In the genomic region with DNA sequence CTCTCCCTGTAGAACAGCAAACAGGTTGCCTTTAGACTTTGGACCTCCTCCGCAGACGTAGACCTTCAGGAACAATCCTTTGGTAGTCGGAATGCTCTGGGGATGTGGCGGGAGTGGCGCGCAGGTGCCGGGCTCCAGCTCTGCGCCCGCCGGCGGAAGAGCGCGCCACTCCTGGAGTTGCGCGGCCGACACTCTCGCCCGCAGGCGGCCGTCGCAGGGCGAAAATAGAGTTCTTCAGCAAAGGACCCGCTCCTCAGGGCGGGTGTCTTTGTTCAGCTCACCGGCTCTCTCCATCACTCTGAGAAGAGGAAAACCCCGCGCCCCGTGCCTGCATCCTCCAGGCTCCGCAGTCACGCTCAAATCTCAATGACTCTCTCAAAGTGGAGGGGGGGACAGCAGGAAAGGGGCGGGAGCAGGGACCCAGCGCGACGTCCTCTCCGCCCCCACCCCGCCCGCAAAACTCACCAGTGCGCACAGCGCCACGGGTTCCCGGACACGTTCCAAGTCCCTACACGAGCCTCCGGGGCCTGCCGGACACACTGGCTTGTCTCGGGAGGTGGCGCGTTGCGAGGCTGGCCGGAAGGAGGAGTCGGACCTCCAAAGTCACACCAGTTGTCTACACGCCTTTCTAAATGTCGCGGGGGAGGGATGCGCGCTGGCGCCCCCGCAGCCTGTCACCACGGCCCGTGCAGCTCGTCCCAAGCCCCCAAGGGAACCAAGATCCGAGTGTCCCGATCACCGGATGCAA, we compare ENCODE assay signal across 8 mouse cellular contexts. TPM values are rescaled to one million over a fixed set of nuclear protein-coding genes. Genes with fewer than 3 reads are reported as not detected.
DNase-seq lines count a peak whose midpoint lies in the region; ATAC-seq and TF ChIP-seq lines count a peak whose summit lies in the region.

No protein-coding gene starts in this region.

- in situ Hi-C loops in ES-E14 (cut with MboI; ENCODE audit: low sequenced_read_pairs in 2 of 2, unreplicated experiment in 2 of 2) = no loop called here

- peak overlapping the region; percentile 94 for H3K4me2 ChIP-seq in forebrain, embryonic 12.5 days

- TF ChIP-seq POLR2A in small intestine, adult 2 months (IDR thresholded peaks at IDR 0.05; ENCODE audit: low read depth, low read length) = no peak

- peak; percentile 34 for DNase-seq in ES-E14 (ENCODE audit: low read depth, low spot score)
- peak; percentile 36 to 46 for DNase-seq in adrenal gland, postnatal 36 days
- peak; percentile 71 to 79 for DNase-seq in heart, postnatal 10 days
- DNase-seq in layer of hippocampus, adult 9-11 months = peak; percentile 19
- DNase-seq in c-Kit-positive CD71-positive TER-119-positive erythroid progenitor cells, embryonic 14.5 days (ENCODE audit: low spot score) = no peak

- H3K27ac ChIP-seq in ES-E14 (ENCODE audit: insufficient read depth, low read depth, low read length, poor library complexity, severe bottlenecking) = no peak overlapping the region
- H3K27ac ChIP-seq in forebrain, embryonic 12.5 days = peak overlapping the region; percentile 81
- no peak overlapping the region; the same call in 1 of the 2 replicates for H3K27ac ChIP-seq in small intestine, adult 2 months (ENCODE audit: insufficient read depth, low read depth, low read length)

- no peaks in the 10 kb centered on the region for H3K9me3 ChIP-seq in ES-E14 (ENCODE audit: control insufficient read depth, insufficient read depth, low read depth, low read length)
- H3K9me3 ChIP-seq in forebrain, embryonic 12.5 days = no peaks in the 10 kb centered on the region

- peak overlapping the region; percentile 27; the same call in 1 of the 2 replicates for H3K9ac ChIP-seq in ES-E14 (ENCODE audit: insufficient read depth, low read depth, low read length, poor library complexity, severe bottlenecking)
- H3K9ac ChIP-seq in forebrain, embryonic 12.5 days = peak overlapping the region; percentile 58

- intact Hi-C loops in heart, postnatal 10 days (cut with DNase I) = loop anchor here (5.0 to 10.0 kb wide), 3 partner anchors 75 to 152 kb away; no protein-coding TSS in a partner anchor

- no peak for TF ChIP-seq CTCF in small intestine, adult 2 months (IDR thresholded peaks at IDR 0.05; ENCODE audit: extremely low read depth, insufficient read length, insufficient replicate concordance, low read depth, low read length)

- no peaks in the 10 kb centered on the region for H3K36me3 ChIP-seq in ES-E14 (ENCODE audit: control insufficient read depth, insufficient read depth, low read length, poor library complexity, severe bottlenecking)
- H3K36me3 ChIP-seq in forebrain, embryonic 12.5 days (replicated peaks) = no peaks in the 10 kb centered on the region
- H3K36me3 ChIP-seq in small intestine, adult 2 months (ENCODE audit: control insufficient read depth, insufficient read depth, low read length) = no peaks in the 10 kb centered on the region

- ATAC-seq in forebrain, embryonic 12.5 days (ENCODE audit: low FRiP score) = peak; percentile 69
- 0 out of 2 replicates have a peak, but pooled peaks have one; percentile 29 for ATAC-seq in megakaryocyte progenitor cell, adult 5-6 weeks (replicated peaks; ENCODE audit: poor library complexity)

- H3K27me3 ChIP-seq in forebrain, embryonic 12.5 days = peaks cover 35% of the 10 kb centered on the region
- H3K27me3 ChIP-seq in small intestine, adult 2 months (ENCODE audit: control insufficient read depth, insufficient read depth, low read length) = no peaks in the 10 kb centered on the region

- H3K4me3 ChIP-seq in ES-E14 (ENCODE audit: insufficient read depth in 1 of 2, low read depth in 1 of 2, low read length in 2 of 2, poor library complexity in 1 of 2, severe bottlenecking in 1 of 2) = peak overlapping the region; percentile 69 to 80
- peak overlapping the region; percentile 60 for H3K4me3 ChIP-seq in forebrain, embryonic 12.5 days (replicated peaks)
- peak overlapping the region; percentile 60 for H3K4me3 ChIP-seq in small intestine, adult 2 months (ENCODE audit: low read depth, low read length)

- H3K4me1 ChIP-seq in ES-E14 (ENCODE audit: control insufficient read depth in 2 of 2, insufficient read depth in 2 of 2, low read length in 2 of 2, poor library complexity in 1 of 2) = peaks cover 0 to 1% of the 10 kb centered on the region in 2 experiments; a peak in 1 of 4 replicates
- H3K4me1 ChIP-seq in forebrain, embryonic 12.5 days = peaks cover 11% of the 10 kb centered on the region
- no peaks in the 10 kb centered on the region for H3K4me1 ChIP-seq in small intestine, adult 2 months (ENCODE audit: control insufficient read depth, insufficient read depth, insufficient read length, low read length)

- WGBS in forebrain, embryonic 12.5 days = under 1% methylated on average over 64 of the region's 64 CpGs
- 1% methylated on average over 64 of the region's 64 CpGs for WGBS in small intestine, adult 2 months

TF ChIP-seq in ES-E14, 5 proteins besides CTCF, POLR2A, EP300 and RAD21:
- no peak for TF ChIP-seq HCFC1 (IDR thresholded peaks at IDR 0.05; ENCODE audit: borderline replicate concordance, insufficient read depth, low read length)
- TF ChIP-seq ZNF384 (IDR thresholded peaks at IDR 0.05; ENCODE audit: low read depth, low read length) = no peak
- TF ChIP-seq ZC3H11A (IDR thresholded peaks at IDR 0.05; ENCODE audit: borderline replicate concordance, low read depth, low read length) = no peak
- TF ChIP-seq MAFK (IDR thresholded peaks at IDR 0.05; ENCODE audit: insufficient read depth, low read depth, low read length) = no peak
- no peak for TF ChIP-seq CHD2 (IDR thresholded peaks at IDR 0.05; ENCODE audit: low read depth, low read length)

RNA-seq across cellular contexts. Expression of a gene that starts 1.2 kb away (rescaled TPM):
- total RNA-seq in ES-E14 (2012; rRNA removed) = 2.1 and 2.2 TPM in 2 replicates
- total RNA-seq in adrenal gland, postnatal 36 days (2021) = 1 to 10 TPM; 4.0 to 4.2 TPM
- polyA plus RNA-seq in forebrain, embryonic 12.5 days (2016; fragmentation: Nextera tagmentation; extraction: Ambion mirVana) = 2.6 and 3.5 TPM in 2 replicates
- total RNA-seq in heart, postnatal 10 days (2021) = 1 to 10 TPM; 4.0 to 6.2 TPM
- total RNA-seq in megakaryocyte progenitor cell, adult 5-6 weeks (2015) = not detected in 2 replicates
- total RNA-seq in megakaryocyte progenitor cell, adult 5-6 weeks (2017) = not detected in 2 replicates
- 0.44 and 0.48 TPM in 2 replicates for polyA plus RNA-seq in small intestine, adult 2 months (2012; rRNA removed)
